Mouse (Mus musculus): ENCODE data around the gene Spint5.

DNA sequence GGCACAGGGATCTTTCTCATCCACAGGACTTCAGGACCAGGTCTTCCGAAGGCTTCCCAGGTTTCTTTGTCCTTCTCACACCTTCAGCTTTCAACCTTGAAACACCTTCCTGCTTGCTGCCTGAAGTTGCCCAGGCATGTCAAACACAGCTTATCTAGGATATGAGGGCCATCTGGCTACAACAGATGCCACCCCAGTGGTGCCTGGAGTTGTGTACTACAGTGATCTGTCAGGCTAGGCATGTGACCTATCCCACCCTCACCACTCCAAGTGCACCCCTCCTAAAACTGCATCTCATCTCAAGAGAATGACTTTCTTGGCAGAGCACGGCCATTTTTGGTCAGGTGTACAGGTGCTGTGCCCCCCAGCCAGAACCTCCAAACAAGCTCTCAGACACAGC lies 46.4 kb downstream of the Spint5 start:
- TF ChIP-seq CTCF (IDR thresholded peaks at IDR 0.05; ENCODE audit: low read depth) (peak; percentile 3; the same call in 1 of the 2 replicates), EP300 (IDR thresholded peaks at IDR 0.05; ENCODE audit: low read depth) (peak; percentile 94)
